Mouse (Mus musculus): Measurements from ENCODE around the gene Ttc7b. TPM values are rescaled to one million over a fixed set of nuclear protein-coding genes. Genes with fewer than 3 reads are reported as not detected.

The Ttc7b gene
- polyA plus RNA-seq, 1 experiment from 2014 or later: 5.6 TPM

DNA sequence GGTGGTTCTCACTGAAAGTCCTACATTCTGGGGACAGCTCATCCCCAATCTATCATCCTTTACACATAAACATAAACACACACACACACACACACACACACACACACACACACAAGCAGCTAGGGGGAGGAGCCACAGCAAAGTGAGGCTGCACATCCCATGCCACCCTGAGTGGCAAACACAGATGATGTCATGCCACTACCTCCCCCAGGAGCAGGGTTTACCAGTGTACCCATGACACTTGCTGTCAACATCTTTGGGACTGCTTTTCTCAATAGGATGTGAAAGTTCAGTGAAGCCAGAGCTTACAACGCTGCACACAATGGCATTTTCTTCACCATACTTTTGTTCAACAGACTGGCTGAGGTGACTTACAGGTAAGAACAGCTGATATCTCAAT lies 140.8 kb downstream of the Ttc7b start:
- Histone ChIP-seq H3K27ac (replicated peaks) (no peak overlapping the region), H3K36me3 (peaks cover 33% of the 10 kb centered on the region), H3K9me3 (replicated peaks) (no peaks in the 10 kb centered on the region), H3K27me3 (no peaks in the 10 kb centered on the region), H3K4me1 (0 out of 2 replicates have a peak, but pooled peaks cover 3% of the 10 kb centered on the region), H3K9ac (no peak overlapping the region), H3K4me3 (replicated peaks) (no peak overlapping the region), H3K4me2 (replicated peaks) (no peak overlapping the region)
- ATAC-seq (ENCODE audit: insufficient number of reproducible peaks, low FRiP score, low TSS enrichment, low read depth): no peak
- 97% methylated on average over 1 of the region's 1 CpGs for WGBS

DNA sequence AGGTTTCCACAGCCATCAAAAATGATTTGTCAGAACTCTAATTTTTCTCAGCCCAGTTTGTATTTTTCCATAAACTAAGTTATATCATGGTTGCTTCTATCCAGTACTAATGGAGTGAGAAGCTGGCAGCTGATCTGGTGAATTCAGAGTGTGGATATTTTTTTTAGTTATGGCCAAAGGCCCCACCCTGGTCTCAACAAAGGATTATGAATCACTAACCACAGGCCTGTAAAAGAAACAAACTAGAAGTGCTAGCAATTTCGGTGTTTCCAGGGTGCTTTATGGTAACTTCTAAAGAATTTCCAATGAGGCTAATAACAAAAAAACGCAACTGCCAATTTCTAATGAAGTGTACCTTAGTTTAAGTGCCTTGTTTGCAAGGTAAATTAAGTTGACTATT lies 142.4 kb downstream of the Ttc7b start:
- Histone ChIP-seq H3K9ac (no peak overlapping the region), H3K4me3 (replicated peaks) (no peak overlapping the region), H3K36me3 (peaks cover 30% of the 10 kb centered on the region), H3K4me2 (replicated peaks) (no peak overlapping the region), H3K27ac (replicated peaks) (no peak overlapping the region), H3K27me3 (no peaks in the 10 kb centered on the region), H3K4me1 (0 out of 2 replicates have a peak, but pooled peaks cover 3% of the 10 kb centered on the region), H3K9me3 (replicated peaks) (no peaks in the 10 kb centered on the region)
- no peak for ATAC-seq (ENCODE audit: insufficient number of reproducible peaks, low FRiP score, low TSS enrichment, low read depth)
- WGBS: 77% methylated on average over 2 of the region's 2 CpGs

GRCm38 (mm10) chr12:100377791-100378190 lies 142.8 kb downstream of the Ttc7b start:
- Histone ChIP-seq H3K27me3 (no peaks in the 10 kb centered on the region), H3K36me3 (peaks cover 33% of the 10 kb centered on the region), H3K4me1 (0 out of 2 replicates have a peak, but pooled peaks cover 3% of the 10 kb centered on the region), H3K9ac (no peak overlapping the region), H3K9me3 (replicated peaks) (no peaks in the 10 kb centered on the region), H3K4me3 (replicated peaks) (no peak overlapping the region), H3K27ac (replicated peaks) (no peak overlapping the region), H3K4me2 (replicated peaks) (no peak overlapping the region)
- no peak for ATAC-seq (ENCODE audit: insufficient number of reproducible peaks, low FRiP score, low TSS enrichment, low read depth)
- 56% methylated on average over 1 of the region's 1 CpGs for WGBS

DNA sequence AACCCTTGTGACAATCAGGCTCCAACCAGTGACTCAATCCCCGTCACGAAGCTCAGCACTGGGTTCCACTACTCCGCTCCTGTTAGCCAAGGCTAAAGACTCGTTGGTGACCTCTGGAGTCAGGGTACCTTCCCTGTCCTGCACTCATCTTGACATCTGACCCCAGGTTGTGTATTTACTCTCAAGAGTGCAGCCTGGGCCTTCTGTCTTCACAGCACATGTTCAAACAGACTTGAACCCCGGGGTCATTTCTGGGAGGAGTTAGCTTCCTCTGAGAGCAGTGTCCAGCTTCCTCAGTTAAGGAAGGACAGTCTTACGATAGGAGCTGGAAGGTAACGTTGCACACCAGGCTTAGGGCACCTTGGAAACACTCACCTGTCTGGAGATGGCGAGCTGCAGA lies 144.8 kb downstream of the Ttc7b start:
- Histone ChIP-seq H3K27me3 (no peaks in the 10 kb centered on the region), H3K4me1 (0 out of 2 replicates have a peak, but pooled peaks cover under 1% of the 10 kb centered on the region), H3K4me3 (replicated peaks) (no peak overlapping the region), H3K36me3 (peaks cover 45% of the 10 kb centered on the region), H3K9me3 (replicated peaks) (no peaks in the 10 kb centered on the region), H3K9ac (no peak overlapping the region), H3K4me2 (replicated peaks) (no peak overlapping the region), H3K27ac (replicated peaks) (no peak overlapping the region)
- no peak for ATAC-seq (ENCODE audit: insufficient number of reproducible peaks, low FRiP score, low TSS enrichment, low read depth)
- WGBS: 85% methylated on average over 8 of the region's 8 CpGs

- H3K36me3 ChIP-seq: peaks cover 58% of the 10 kb centered on the region
These were observed 147.8 kb downstream of the Ttc7b start for GRCm38 (mm10) chr12:100372785-100373184.

DNA sequence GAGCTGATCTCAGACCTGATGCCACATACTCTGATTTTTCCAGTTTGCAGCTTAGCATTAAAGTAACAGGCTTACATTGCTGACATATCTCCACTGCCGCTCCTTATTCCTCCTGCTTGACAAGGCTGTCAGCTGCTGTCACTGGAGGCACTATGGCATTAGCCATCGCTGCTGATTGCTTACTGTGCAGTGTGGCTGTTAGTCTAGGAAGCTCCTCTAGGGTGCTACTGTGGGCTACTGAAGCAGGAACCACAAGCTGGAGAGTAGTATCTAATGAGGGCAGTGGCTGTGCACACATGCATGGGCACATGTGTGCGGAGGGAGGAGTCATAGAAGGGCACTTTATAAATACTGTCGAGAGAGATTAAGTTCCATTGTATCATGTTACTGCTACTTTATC lies 148.6 kb downstream of the Ttc7b start:
- H3K9ac ChIP-seq: no peak overlapping the region
- H3K27me3 ChIP-seq: no peaks in the 10 kb centered on the region
- no peak for ATAC-seq (ENCODE audit: insufficient number of reproducible peaks, low FRiP score, low TSS enrichment, low read depth)
- H3K4me1 ChIP-seq: no peaks in the 10 kb centered on the region
- H3K4me3 ChIP-seq (replicated peaks): no peak overlapping the region
- no peak overlapping the region for H3K4me2 ChIP-seq (replicated peaks)
- no peaks in the 10 kb centered on the region for H3K9me3 ChIP-seq (replicated peaks)
- WGBS: 70% methylated on average over 4 of the region's 4 CpGs
- H3K27ac ChIP-seq (replicated peaks): no peak overlapping the region
- peaks cover 61% of the 10 kb centered on the region for H3K36me3 ChIP-seq

More at GRCm38 (mm10) chr12:100372785-100373184, 147.8 kb downstream of the Ttc7b start:
- no peak overlapping the region for H3K4me3 ChIP-seq (replicated peaks)
- H3K4me1 ChIP-seq: no peaks in the 10 kb centered on the region
- 75% methylated on average over 7 of the region's 7 CpGs for WGBS
- ATAC-seq (ENCODE audit: insufficient number of reproducible peaks, low FRiP score, low TSS enrichment, low read depth): no peak
- no peaks in the 10 kb centered on the region for H3K9me3 ChIP-seq (replicated peaks)
- no peak overlapping the region for H3K4me2 ChIP-seq (replicated peaks)
- H3K27ac ChIP-seq (replicated peaks): no peak overlapping the region
- H3K9ac ChIP-seq: no peak overlapping the region
- no peaks in the 10 kb centered on the region for H3K27me3 ChIP-seq

- WGBS: 90% methylated on average over 2 of the region's 2 CpGs
- H3K9me3 ChIP-seq (replicated peaks): no peaks in the 10 kb centered on the region
- H3K27me3 ChIP-seq: no peaks in the 10 kb centered on the region
- H3K36me3 ChIP-seq: peaks cover 66% of the 10 kb centered on the region
- no peak for ATAC-seq (ENCODE audit: insufficient number of reproducible peaks, low FRiP score, low TSS enrichment, low read depth)
- H3K4me1 ChIP-seq: no peaks in the 10 kb centered on the region
- H3K9ac ChIP-seq: no peak overlapping the region
- no peak overlapping the region for H3K4me3 ChIP-seq (replicated peaks)
- H3K27ac ChIP-seq (replicated peaks): no peak overlapping the region
- H3K4me2 ChIP-seq (replicated peaks): no peak overlapping the region
These were observed 150.8 kb downstream of the Ttc7b start for GRCm38 (mm10) chr12:100369786-100370185.

- Histone ChIP-seq H3K4me2 (replicated peaks) (no peak overlapping the region), H3K27ac (replicated peaks) (no peak overlapping the region), H3K4me1 (no peaks in the 10 kb centered on the region), H3K9me3 (replicated peaks) (no peaks in the 10 kb centered on the region), H3K27me3 (no peaks in the 10 kb centered on the region), H3K4me3 (replicated peaks) (no peak overlapping the region), H3K36me3 (peaks cover 70% of the 10 kb centered on the region), H3K9ac (no peak overlapping the region)
- 59% methylated on average over 3 of the region's 3 CpGs for WGBS
- no peak for ATAC-seq (ENCODE audit: insufficient number of reproducible peaks, low FRiP score, low TSS enrichment, low read depth)
These were observed 151.4 kb downstream of the Ttc7b start for GRCm38 (mm10) chr12:100369220-100369619.

GRCm38 (mm10) chr12:100361330-100361729 lies 159.3 kb downstream of the Ttc7b start:
- H3K27ac ChIP-seq (replicated peaks): no peak overlapping the region
- H3K9me3 ChIP-seq (replicated peaks): no peaks in the 10 kb centered on the region
- H3K9ac ChIP-seq: no peak overlapping the region
- H3K27me3 ChIP-seq: no peaks in the 10 kb centered on the region
- no peak for ATAC-seq (ENCODE audit: insufficient number of reproducible peaks, low FRiP score, low TSS enrichment, low read depth)
- 61% methylated on average over 12 of the region's 12 CpGs for WGBS
- H3K4me1 ChIP-seq: no peaks in the 10 kb centered on the region; the same call in 1 of the 2 replicates
- H3K36me3 ChIP-seq: peaks cover 28% of the 10 kb centered on the region; the same call in 1 of the 2 replicates
- H3K4me3 ChIP-seq (replicated peaks): no peak overlapping the region
- no peak overlapping the region for H3K4me2 ChIP-seq (replicated peaks)

GRCm38 (mm10) chr12:100358040-100358620 lies 162.5 kb downstream of the Ttc7b start:
- Histone ChIP-seq H3K36me3 (peaks cover 13% of the 10 kb centered on the region; the same call in 1 of the 2 replicates), H3K4me3 (replicated peaks) (no peak overlapping the region), H3K9me3 (replicated peaks) (no peaks in the 10 kb centered on the region), H3K27ac (replicated peaks) (no peak overlapping the region), H3K4me1 (no peaks in the 10 kb centered on the region; the same call in 1 of the 2 replicates), H3K27me3 (no peaks in the 10 kb centered on the region), H3K4me2 (replicated peaks) (no peak overlapping the region), H3K9ac (no peak overlapping the region)
- no peak for ATAC-seq (ENCODE audit: insufficient number of reproducible peaks, low FRiP score, low TSS enrichment, low read depth)
- WGBS: 77% methylated on average over 6 of the region's 6 CpGs

DNA sequence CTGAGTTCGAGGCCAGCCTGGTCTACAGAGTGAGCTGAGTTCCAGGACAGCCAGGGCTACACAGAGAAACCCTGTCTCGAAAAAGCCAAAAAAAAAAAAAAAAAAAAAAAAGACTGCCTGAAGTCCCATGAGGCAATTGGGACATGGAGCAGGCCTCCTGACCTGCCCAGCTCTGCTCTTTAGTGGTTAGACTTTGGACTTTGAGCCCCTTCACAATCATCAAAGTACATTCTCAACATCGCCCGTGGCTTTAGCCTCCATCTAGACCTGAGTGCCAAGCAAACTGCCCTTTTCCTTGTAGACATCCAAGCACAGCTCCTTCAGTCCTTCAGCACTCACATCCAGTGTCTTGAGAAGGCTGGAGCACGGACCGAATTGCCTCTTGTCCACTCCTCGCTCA lies 164.2 kb downstream of the Ttc7b start:
- Histone ChIP-seq H3K4me3 (replicated peaks) (no peak overlapping the region), H3K27ac (replicated peaks) (no peak overlapping the region), H3K27me3 (no peaks in the 10 kb centered on the region), H3K4me2 (replicated peaks) (no peak overlapping the region), H3K4me1 (no peaks in the 10 kb centered on the region), H3K9ac (no peak overlapping the region), H3K9me3 (replicated peaks) (no peaks in the 10 kb centered on the region), H3K36me3 (peaks cover 13% of the 10 kb centered on the region; the same call in 1 of the 2 replicates)
- no peak for ATAC-seq (ENCODE audit: insufficient number of reproducible peaks, low FRiP score, low TSS enrichment, low read depth)
- 94% methylated on average over 7 of the region's 7 CpGs for WGBS

DNA sequence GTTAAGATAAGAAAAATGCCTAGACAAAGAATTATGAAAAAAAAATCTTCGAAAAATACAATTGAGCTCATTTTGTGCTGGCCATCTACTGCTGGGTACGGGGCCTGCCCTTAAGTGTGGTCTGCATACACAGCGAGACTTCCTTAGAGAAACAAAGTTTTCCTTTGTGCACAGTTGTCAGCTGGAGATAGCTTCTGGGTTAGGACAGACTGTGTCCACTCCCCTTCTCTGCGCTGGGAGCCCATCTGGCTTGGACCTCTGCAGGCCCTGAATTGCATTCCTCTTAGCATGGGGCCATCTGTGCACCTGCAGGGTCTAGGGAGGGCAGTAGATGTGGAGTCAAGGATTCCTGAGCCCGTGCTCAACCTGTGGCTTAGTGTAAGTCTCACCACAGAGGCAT lies 165.1 kb downstream of the Ttc7b start:
- Histone ChIP-seq H3K4me3 (replicated peaks) (no peak overlapping the region), H3K4me1 (no peaks in the 10 kb centered on the region), H3K4me2 (replicated peaks) (no peak overlapping the region), H3K27ac (replicated peaks) (no peak overlapping the region), H3K27me3 (no peaks in the 10 kb centered on the region), H3K9ac (no peak overlapping the region), H3K9me3 (replicated peaks) (no peaks in the 10 kb centered on the region), H3K36me3 (peaks cover 17% of the 10 kb centered on the region; the same call in 1 of the 2 replicates)
- WGBS: 74% methylated on average over 5 of the region's 5 CpGs
- no peak for ATAC-seq (ENCODE audit: insufficient number of reproducible peaks, low FRiP score, low TSS enrichment, low read depth)

Data from embryonic facial prominence, embryonic 15.5 days (tissue).